Mouse (Mus musculus) embryonic fibroblast, embryonic 13.5 days (primary cell): ENCODE measurements around the gene Auts2. TPM values are rescaled to one million over a fixed set of nuclear protein-coding genes. Genes with fewer than 3 reads are reported as not detected.

Source experiments
- H3K27ac ChIP-seq: 2 replicates; pipeline ENCODE4 v1.5.1; 2012; ENCODE audit warnings: low read length, control low read depth, inconsistent platforms; ENCODE audit not compliant: insufficient read depth
- H3K4me1 ChIP-seq: 2 replicates; pipeline ENCODE4 v1.6.1; 2011; ENCODE audit warnings: low read length; ENCODE audit not compliant: control insufficient read depth, insufficient read depth
- H3K4me3 ChIP-seq: 2 replicates; pipeline ENCODE4 v1.5.1; 2011; ENCODE audit warnings: mild to moderate bottlenecking, control low read depth, low read length; ENCODE audit not compliant: insufficient read depth
- CTCF ChIP-seq: IDR thresholded peaks from 2 replicates; pipeline ENCODE4 v1.5.1; 2011; ENCODE audit warnings: mild to moderate bottlenecking, control low read depth, low read length, moderate library complexity, borderline replicate concordance; ENCODE audit not compliant: insufficient read depth
- POLR2A ChIP-seq: IDR thresholded peaks from 2 replicates; pipeline ENCODE4 v1.6.1; 2011; ENCODE audit warnings: low read depth, mild to moderate bottlenecking, control low read depth, low read length, moderate library complexity
- polyA plus RNA-seq: library from polyadenylated mRNA; stranded (reverse); fragments of >200 nt; gene quantifications from 2 replicates; pipeline ENCODE4 v1.2.4, GENCODE M21; 2011; ENCODE audit warnings: low read depth; ENCODE audit not compliant: missing spikeins, insufficient read length

The Auts2 gene
- polyA plus RNA-seq, 1 experiment = 26.0 TPM

DNA sequence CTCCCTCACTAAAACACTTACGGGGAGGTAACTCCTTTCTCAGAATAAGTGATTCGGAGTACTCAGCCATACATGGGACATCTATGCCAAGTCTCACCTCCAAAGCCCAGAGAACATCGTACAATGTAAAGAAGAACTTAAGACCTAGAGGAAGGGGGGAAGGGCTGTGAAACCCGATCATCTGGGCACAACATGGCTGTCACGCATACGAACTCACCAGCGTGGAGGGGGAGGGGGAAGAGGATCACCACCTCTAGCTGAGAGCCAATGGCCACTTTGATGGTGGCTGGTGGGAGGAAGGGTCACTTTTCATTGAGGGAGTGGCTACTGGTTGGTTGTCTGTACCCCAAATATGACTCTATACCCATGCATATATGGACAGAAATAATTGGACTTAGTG is 1053.3 kb downstream of the Auts2 start:
- no peak for TF ChIP-seq POLR2A
- no peak for TF ChIP-seq CTCF
- Histone ChIP-seq H3K27ac (no peak overlapping the region), H3K4me1 (no peaks in the 10 kb centered on the region), H3K4me3 (no peak overlapping the region)

DNA sequence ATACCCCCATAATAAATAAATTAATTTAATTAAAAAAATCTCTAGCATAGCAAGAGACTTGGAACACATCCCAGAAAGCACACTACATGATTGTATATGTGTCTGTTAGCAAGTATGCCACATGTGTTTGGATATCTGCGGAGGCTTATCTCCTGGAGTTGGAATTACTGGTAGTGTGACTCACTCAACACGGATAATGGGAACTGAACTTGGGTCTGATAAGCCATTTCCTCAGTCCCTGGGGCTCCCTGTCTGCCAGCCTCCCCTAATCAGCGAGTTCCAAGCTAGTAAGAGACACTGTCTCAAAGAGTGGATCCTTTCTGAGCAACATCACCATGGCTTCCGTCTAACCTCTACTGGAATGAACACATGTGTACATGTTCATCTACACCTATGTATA is 1056.6 kb downstream of the Auts2 start:
- Histone ChIP-seq H3K27ac (no peak overlapping the region), H3K4me1 (no peaks in the 10 kb centered on the region), H3K4me3 (no peak overlapping the region)
- TF ChIP-seq POLR2A (no peak), CTCF (no peak)

DNA sequence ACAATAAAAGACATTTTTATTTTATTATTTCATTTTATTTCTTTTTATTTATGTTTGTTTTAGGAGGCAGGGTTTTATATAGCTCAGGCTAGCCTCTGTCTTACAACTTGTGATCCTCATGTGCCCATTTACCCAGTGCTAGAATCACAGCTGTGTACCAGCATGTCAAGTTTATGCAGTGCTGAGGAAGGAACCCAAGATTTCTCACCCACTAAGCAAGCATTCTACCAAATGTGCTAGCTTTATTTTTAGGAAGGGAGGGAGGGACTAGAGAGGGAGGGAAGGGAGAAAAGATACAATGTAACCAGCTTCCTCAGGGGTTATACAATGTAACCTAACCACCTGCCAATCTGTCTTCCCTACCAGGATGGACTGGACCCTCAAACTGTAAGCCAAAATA is 1067.9 kb downstream of the Auts2 start:
- no peak for TF ChIP-seq POLR2A
- no peak for TF ChIP-seq CTCF
- H3K4me1 ChIP-seq = no peaks in the 10 kb centered on the region
- no peak overlapping the region for H3K4me3 ChIP-seq
- no peak overlapping the region for H3K27ac ChIP-seq

DNA sequence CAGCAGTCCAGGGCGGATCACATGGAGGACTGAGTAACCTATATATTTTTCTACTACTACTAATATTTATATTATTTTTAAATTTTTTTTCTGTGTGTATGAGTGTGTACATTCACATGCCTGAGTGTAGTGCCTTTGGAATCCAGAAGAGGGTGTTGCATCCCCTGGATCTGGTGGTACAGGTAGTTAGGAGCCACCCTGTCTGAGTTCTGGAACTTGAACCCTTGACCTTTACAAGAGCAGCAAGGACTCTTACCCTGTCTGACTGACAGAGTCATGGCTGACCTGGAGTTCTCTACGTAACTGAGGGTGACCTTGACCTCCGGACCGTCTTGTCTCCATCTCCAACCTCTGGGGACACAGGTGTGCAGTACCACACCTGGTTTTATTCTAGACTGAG is 1074.5 kb downstream of the Auts2 start:
- no peaks in the 10 kb centered on the region for H3K4me1 ChIP-seq
- no peak overlapping the region for H3K4me3 ChIP-seq
- H3K27ac ChIP-seq = no peak overlapping the region
- TF ChIP-seq POLR2A (no peak), CTCF (no peak)

DNA sequence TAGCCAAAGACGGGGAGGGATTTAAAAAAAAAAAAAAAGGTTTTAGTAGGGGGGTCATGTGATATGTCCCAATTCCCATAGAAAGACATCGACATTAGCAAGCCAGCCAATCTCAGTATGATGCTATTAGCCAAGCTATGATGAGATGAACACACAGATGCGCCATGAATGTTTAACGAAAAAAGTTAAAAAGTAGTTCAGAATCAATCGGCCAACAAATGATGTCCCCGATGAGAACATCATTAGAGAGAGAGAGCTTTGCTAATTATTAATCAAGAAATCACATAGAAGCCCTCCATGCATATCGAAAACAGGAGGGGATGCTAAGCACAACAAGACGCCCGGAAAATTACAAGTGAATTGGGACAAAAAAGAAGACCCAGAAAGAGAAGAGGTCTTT is 1077.0 kb downstream of the Auts2 start:
- no peak overlapping the region for H3K27ac ChIP-seq
- no peaks in the 10 kb centered on the region for H3K4me1 ChIP-seq
- H3K4me3 ChIP-seq = no peak overlapping the region
- TF ChIP-seq POLR2A = no peak
- TF ChIP-seq CTCF = no peak

DNA sequence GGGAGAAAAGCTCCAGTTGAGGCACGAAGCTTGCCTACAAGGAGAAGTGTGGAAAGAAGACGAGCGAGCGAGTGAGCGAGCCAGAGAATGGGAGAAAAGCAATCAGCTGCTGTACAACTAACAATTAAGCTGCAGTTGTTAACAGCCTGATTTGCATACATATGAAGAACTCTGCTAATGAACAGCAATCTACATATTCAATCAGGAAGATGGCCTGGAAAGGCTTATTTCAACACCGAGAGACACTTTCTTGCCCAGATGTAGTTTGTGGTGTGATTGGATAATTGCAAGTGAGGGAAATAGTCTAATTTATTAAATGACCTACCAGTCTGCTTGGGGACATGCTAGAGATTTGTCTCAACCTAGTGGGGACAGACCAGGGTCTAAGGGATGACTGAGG is 1079.7 kb downstream of the Auts2 start:
- TF ChIP-seq CTCF (no peak), POLR2A (no peak)
- Histone ChIP-seq H3K27ac (no peak overlapping the region), H3K4me1 (no peaks in the 10 kb centered on the region), H3K4me3 (no peak overlapping the region)

DNA sequence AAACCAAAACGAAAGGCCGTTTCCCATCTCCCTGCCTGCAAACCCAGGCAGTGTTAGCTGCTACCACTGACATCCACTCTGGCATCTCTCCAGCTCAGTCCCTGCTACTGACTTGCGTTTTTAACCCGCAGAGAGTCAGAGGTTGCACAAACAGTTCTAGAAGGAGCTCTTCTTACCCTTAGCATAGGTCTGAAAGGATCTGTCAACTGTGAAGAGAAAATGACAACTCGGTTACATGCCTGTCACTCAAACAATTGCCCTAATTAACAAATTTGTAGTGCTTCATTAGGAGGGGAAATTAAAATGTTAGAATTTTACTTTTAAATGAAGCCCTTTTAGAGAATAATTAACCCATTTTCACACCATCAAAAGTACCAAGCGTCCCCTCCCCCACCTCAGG is 1083.2 kb downstream of the Auts2 start:
- no peak for TF ChIP-seq CTCF
- no peak for TF ChIP-seq POLR2A
- no peak overlapping the region for H3K4me3 ChIP-seq
- H3K4me1 ChIP-seq = no peaks in the 10 kb centered on the region
- H3K27ac ChIP-seq = no peak overlapping the region

DNA sequence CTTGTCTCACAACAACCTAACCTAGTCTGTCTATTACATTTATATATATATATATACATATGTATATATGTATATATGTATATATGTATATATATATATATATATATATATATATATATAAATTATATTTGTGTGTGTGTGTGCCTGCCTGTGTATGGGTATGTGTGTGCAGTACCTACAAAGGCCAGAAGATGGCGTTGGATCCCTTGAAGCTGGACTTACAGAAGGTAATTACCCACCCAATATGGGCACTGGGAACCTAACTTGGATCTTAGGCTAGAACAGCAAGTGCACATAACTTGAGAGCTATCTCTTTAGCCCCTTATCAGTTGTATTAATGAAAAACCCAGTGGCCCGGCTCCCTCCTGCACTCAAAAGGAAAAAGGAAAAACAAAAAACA is 1083.6 kb downstream of the Auts2 start:
- no peak overlapping the region for H3K4me3 ChIP-seq
- no peak for TF ChIP-seq POLR2A
- no peak for TF ChIP-seq CTCF
- no peaks in the 10 kb centered on the region for H3K4me1 ChIP-seq

DNA sequence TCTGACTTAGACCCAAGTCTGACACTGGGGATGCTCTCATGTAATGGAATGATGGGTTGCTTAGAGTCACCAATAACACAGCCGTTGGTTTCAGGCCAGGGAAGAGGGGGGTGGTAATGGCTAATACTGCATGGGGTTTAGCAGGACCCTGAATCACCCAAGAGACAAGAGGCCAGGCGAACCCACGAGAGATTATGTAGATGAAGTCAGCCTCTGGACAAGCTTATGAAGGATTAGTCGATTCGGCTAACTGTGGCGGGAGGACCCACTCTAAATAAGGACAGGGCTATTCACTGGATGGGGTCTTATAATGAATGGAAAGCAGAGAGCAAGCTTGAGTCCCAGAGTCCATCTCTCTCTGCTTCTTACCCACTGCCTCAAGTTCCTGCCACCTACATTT is 1084.4 kb downstream of the Auts2 start:
- no peak for TF ChIP-seq POLR2A
- TF ChIP-seq CTCF = no peak
- no peak overlapping the region for H3K27ac ChIP-seq
- H3K4me3 ChIP-seq = no peak overlapping the region
- H3K4me1 ChIP-seq = no peaks in the 10 kb centered on the region

More for the DNA sequence above, 1083.6 kb downstream of the Auts2 start:
- H3K27ac ChIP-seq = no peak overlapping the region

DNA sequence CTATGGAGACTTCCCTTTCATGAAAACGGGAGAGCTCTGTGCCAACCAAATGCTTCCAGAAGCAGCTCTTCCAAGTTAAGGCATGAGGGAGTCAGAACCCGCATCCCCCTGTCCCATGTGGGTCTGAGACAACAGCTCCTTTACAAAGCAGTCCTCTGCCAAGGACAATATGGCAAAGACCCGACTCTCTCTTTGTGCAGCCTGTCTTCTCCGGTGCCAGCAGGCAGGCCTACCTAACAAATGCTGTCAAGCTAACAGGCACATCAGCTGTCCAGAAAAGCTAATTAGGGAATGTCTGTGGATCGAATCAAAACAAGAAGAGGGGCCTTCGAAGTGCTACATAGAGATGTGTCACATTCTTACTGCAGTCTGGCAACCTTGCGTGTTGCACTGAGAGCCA is 1085.1 kb downstream of the Auts2 start:
- H3K27ac ChIP-seq = no peak overlapping the region
- H3K4me1 ChIP-seq = no peaks in the 10 kb centered on the region
- no peak overlapping the region for H3K4me3 ChIP-seq
- TF ChIP-seq CTCF = no peak
- no peak for TF ChIP-seq POLR2A
